Mouse (Mus musculus) bone marrow, adult 2 months (tissue): ENCODE measurements around the gene Kansl1. TPM values are rescaled to one million over a fixed set of nuclear protein-coding genes. Genes with fewer than 3 reads are reported as not detected.

Experiments
- H3K27ac ChIP-seq: fragments of 200-500 bp; 2 replicates; pipeline ENCODE4 v1.5.1; 2012; ENCODE audit warnings: low read depth, mild to moderate bottlenecking, control low read depth, inconsistent platforms, low read length; ENCODE audit not compliant: control insufficient read depth, poor library complexity, insufficient read depth
- H3K4me1 ChIP-seq: fragments of 200-500 bp; 2 replicates; pipeline ENCODE4 v1.6.1; 2011; ENCODE audit warnings: low read length; ENCODE audit not compliant: control insufficient read depth, insufficient read depth
- H3K4me3 ChIP-seq: fragments of 200-500 bp; replicated peaks from 2 replicates; pipeline ENCODE3; 2011; ENCODE audit warnings: mild to moderate bottlenecking, low read depth, low read length, control low read depth; ENCODE audit not compliant: control insufficient read depth
- CTCF ChIP-seq: fragments of 200-500 bp; IDR thresholded peaks from 2 replicates; pipeline ENCODE4 v1.5.1; 2011; ENCODE audit warnings: low read length, control low read depth; ENCODE audit not compliant: control insufficient read depth, insufficient read depth
- POLR2A ChIP-seq: fragments of 200-500 bp; IDR thresholded peaks from 2 replicates; pipeline ENCODE4 v1.6.1; 2011; ENCODE audit warnings: low read depth, mild to moderate bottlenecking, control low read depth, low read length, borderline replicate concordance; ENCODE audit not compliant: control insufficient read depth
- WGBS: fragments of 180-500 bp; shearing (Covaris S2); methylation state at CpG from one replicate; pipeline ENCODE4 v1.1.7; 2018; 5-methylcytosine and 5-hydroxymethylcytosine counted together
- polyA plus RNA-seq: library from polyadenylated mRNA; stranded (reverse); fragments of >200 nt; gene quantifications from 2 replicates; pipeline ENCODE4 v1.2.4, GENCODE M21; 2011; ENCODE audit warnings: low replicate concordance; ENCODE audit not compliant: missing spikeins, insufficient read depth, insufficient read length

The Kansl1 gene
- polyA plus RNA-seq, 1 experiment, result 19.0 TPM

- no peak for TF ChIP-seq POLR2A
- TF ChIP-seq CTCF, result no peak
- Histone ChIP-seq H3K4me3 (no peak overlapping the region), H3K27ac (no peak overlapping the region), H3K4me1 (no peaks in the 10 kb centered on the region)
- WGBS, result 81% methylated on average over 3 of the region's 3 CpGs
These were observed 137.5 kb downstream of the Kansl1 start for GRCm38 (mm10) chr11:104331208-104331607.

GRCm38 (mm10) chr11:104330151-104330550 lies 138.5 kb downstream of the Kansl1 start:
- no peak overlapping the region for H3K27ac ChIP-seq
- TF ChIP-seq POLR2A (no peak), CTCF (no peak)
- H3K4me3 ChIP-seq, result no peak overlapping the region
- no peaks in the 10 kb centered on the region for H3K4me1 ChIP-seq
- WGBS, result 76% methylated on average over 4 of the region's 4 CpGs

GRCm38 (mm10) chr11:104329185-104329926 lies 139.3 kb downstream of the Kansl1 start:
- 88% methylated on average over 11 of the region's 11 CpGs for WGBS
- no peaks in the 10 kb centered on the region for H3K4me1 ChIP-seq
- no peak overlapping the region for H3K27ac ChIP-seq
- no peak for TF ChIP-seq CTCF
- no peak for TF ChIP-seq POLR2A
- no peak overlapping the region for H3K4me3 ChIP-seq

- WGBS, result 87% methylated on average over 6 of the region's 6 CpGs
- Histone ChIP-seq H3K4me1 (no peaks in the 10 kb centered on the region), H3K4me3 (no peak overlapping the region), H3K27ac (no peak overlapping the region)
- TF ChIP-seq POLR2A (no peak), CTCF (no peak)
These were observed 140.7 kb downstream of the Kansl1 start for GRCm38 (mm10) chr11:104327946-104328345.

- Histone ChIP-seq H3K27ac (no peak overlapping the region), H3K4me3 (no peak overlapping the region), H3K4me1 (no peaks in the 10 kb centered on the region)
- WGBS, result 83% methylated on average over 1 of the region's 1 CpGs
- TF ChIP-seq POLR2A (no peak), CTCF (no peak)
These were observed 141.2 kb downstream of the Kansl1 start for GRCm38 (mm10) chr11:104327462-104327861.

- Histone ChIP-seq H3K4me3 (no peak overlapping the region), H3K27ac (no peak overlapping the region), H3K4me1 (no peaks in the 10 kb centered on the region)
- WGBS, result 63% methylated on average over 4 of the region's 4 CpGs
- no peak for TF ChIP-seq CTCF
- no peak for TF ChIP-seq POLR2A
These were observed 146.5 kb downstream of the Kansl1 start for GRCm38 (mm10) chr11:104322142-104322541.

GRCm38 (mm10) chr11:104320511-104320910 lies 148.2 kb downstream of the Kansl1 start:
- H3K4me1 ChIP-seq, result no peaks in the 10 kb centered on the region
- 45% methylated on average over 5 of the region's 5 CpGs for WGBS

GRCm38 (mm10) chr11:104318940-104319781 lies 149.5 kb downstream of the Kansl1 start:
- TF ChIP-seq CTCF, result no peak
- no peak for TF ChIP-seq POLR2A
- no peaks in the 10 kb centered on the region for H3K4me1 ChIP-seq
- no peak overlapping the region for H3K27ac ChIP-seq
- 1% methylated on average over 24 of the region's 24 CpGs for WGBS
- H3K4me3 ChIP-seq, result no peak overlapping the region

More at GRCm38 (mm10) chr11:104320511-104320910, 148.2 kb downstream of the Kansl1 start:
- Histone ChIP-seq H3K4me3 (no peak overlapping the region), H3K27ac (no peak overlapping the region)
- no peak for TF ChIP-seq CTCF
- no peak for TF ChIP-seq POLR2A

- no peak for TF ChIP-seq CTCF
- TF ChIP-seq POLR2A, result no peak
- Histone ChIP-seq H3K4me3 (no peak overlapping the region), H3K27ac (no peak overlapping the region), H3K4me1 (no peaks in the 10 kb centered on the region)
- WGBS, result 63% methylated on average over 3 of the region's 3 CpGs
These were observed 151.0 kb downstream of the Kansl1 start for GRCm38 (mm10) chr11:104317631-104318030.
